Mouse (Mus musculus) thymus, adult 2 months (tissue): ENCODE measurements around the gene Slc1a2. TPM values are rescaled to one million over a fixed set of nuclear protein-coding genes. Genes with fewer than 3 reads are reported as not detected.

Experiments
- DNase-seq: peaks from one replicate; pipeline ENCODE4 v3.0.0; 2021
- H3K27ac ChIP-seq: fragments of 200-500 bp; 2 replicates; pipeline ENCODE4 v1.5.1; 2012; ENCODE audit warnings: low read length, control low read depth; ENCODE audit not compliant: control insufficient read depth, insufficient read depth
- H3K27me3 ChIP-seq: fragments of 200-500 bp; 2 replicates; pipeline ENCODE4 v1.6.1; 2012; ENCODE audit warnings: mild to moderate bottlenecking, low read length, moderate library complexity, mixed read lengths; ENCODE audit not compliant: control insufficient read depth, insufficient read depth
- H3K36me3 ChIP-seq: fragments of 200-500 bp; 2 replicates; pipeline ENCODE4 v1.6.1; 2012; ENCODE audit warnings: mild to moderate bottlenecking, low read length, moderate library complexity; ENCODE audit not compliant: control insufficient read depth, insufficient read depth
- H3K4me1 ChIP-seq: fragments of 200-500 bp; replicated peaks from 2 replicates; pipeline ENCODE4 v1.6.1; 2012; ENCODE audit warnings: low read length; ENCODE audit not compliant: control insufficient read depth, insufficient read depth
- H3K4me3 ChIP-seq: fragments of 200-500 bp; 2 replicates; pipeline ENCODE4 v1.5.1; 2012; ENCODE audit warnings: mild to moderate bottlenecking, low read length, control low read depth, moderate library complexity; ENCODE audit not compliant: control insufficient read depth, insufficient read depth
- CTCF ChIP-seq: fragments of 200-500 bp; IDR thresholded peaks from 2 replicates; pipeline ENCODE4 v1.5.1; 2012; ENCODE audit warnings: mild to moderate bottlenecking, control low read depth, low read length, moderate library complexity, borderline replicate concordance; ENCODE audit not compliant: control insufficient read depth, poor library complexity, insufficient read depth; ENCODE audit errors: extremely low read depth
- POLR2A ChIP-seq: fragments of 200-500 bp; IDR thresholded peaks from 2 replicates; pipeline ENCODE4 v1.6.1; 2012; ENCODE audit warnings: mild to moderate bottlenecking, low read length, control low read depth, moderate library complexity; ENCODE audit not compliant: control insufficient read depth, poor library complexity, insufficient read depth; ENCODE audit errors: extremely low read depth
- WGBS: fragments of 180-500 bp; shearing (Covaris S2); methylation state at CpG from one replicate; pipeline ENCODE4 v1.1.7; 2018; 5-methylcytosine and 5-hydroxymethylcytosine counted together
- polyA plus RNA-seq: library from polyadenylated mRNA; depleted of rRNA; stranded (reverse); fragments of >200 nt; gene quantifications from 2 replicates; pipeline ENCODE4 v1.2.3, GENCODE M21; 2012

The Slc1a2 gene
- polyA plus RNA-seq, 1 experiment, result 1.5 TPM

GRCm38 (mm10) chr2:102760284-102761072 lies 102.0 kb downstream of the Slc1a2 start:
- Histone ChIP-seq H3K4me1 (0 out of 2 replicates have a peak, but pooled peaks cover 2% of the 10 kb centered on the region), H3K27me3 (no peaks in the 10 kb centered on the region), H3K4me3 (no peak overlapping the region), H3K36me3 (no peaks in the 10 kb centered on the region), H3K27ac (no peak overlapping the region)
- TF ChIP-seq CTCF (no peak), POLR2A (no peak)
- DNase-seq, result no peak
- WGBS, result 74% methylated on average over 5 of the region's 5 CpGs

- DNase-seq, result no peak
- Histone ChIP-seq H3K4me1 (0 out of 2 replicates have a peak, but pooled peaks cover 2% of the 10 kb centered on the region), H3K36me3 (no peaks in the 10 kb centered on the region), H3K4me3 (no peak overlapping the region), H3K27ac (no peak overlapping the region), H3K27me3 (no peaks in the 10 kb centered on the region)
- 97% methylated on average over 3 of the region's 3 CpGs for WGBS
- TF ChIP-seq CTCF (no peak), POLR2A (no peak)
These were observed 104.7 kb downstream of the Slc1a2 start for GRCm38 (mm10) chr2:102763176-102763575.

- DNase-seq, result no peak
- Histone ChIP-seq H3K4me1 (0 out of 2 replicates have a peak, but pooled peaks cover 2% of the 10 kb centered on the region), H3K27ac (no peak overlapping the region), H3K36me3 (no peaks in the 10 kb centered on the region), H3K4me3 (no peak overlapping the region), H3K27me3 (no peaks in the 10 kb centered on the region)
- no peak for TF ChIP-seq CTCF
- no peak for TF ChIP-seq POLR2A
- 94% methylated on average over 2 of the region's 2 CpGs for WGBS
These were observed 105.5 kb downstream of the Slc1a2 start for GRCm38 (mm10) chr2:102763991-102764390.

- TF ChIP-seq POLR2A (no peak), CTCF (no peak)
- Histone ChIP-seq H3K27ac (no peak overlapping the region), H3K27me3 (no peaks in the 10 kb centered on the region), H3K4me3 (no peak overlapping the region), H3K36me3 (no peaks in the 10 kb centered on the region), H3K4me1 (0 out of 2 replicates have a peak, but pooled peaks cover 2% of the 10 kb centered on the region)
- no peak for DNase-seq
- 88% methylated on average over 8 of the region's 8 CpGs for WGBS
These were observed 106.3 kb downstream of the Slc1a2 start for GRCm38 (mm10) chr2:102764602-102765374.

- no peak overlapping the region for H3K4me3 ChIP-seq
- no peak for TF ChIP-seq POLR2A
- TF ChIP-seq CTCF, result no peak
- H3K4me1 ChIP-seq, result no peaks in the 10 kb centered on the region
- WGBS, result 86% methylated on average over 3 of the region's 3 CpGs
- no peak overlapping the region for H3K27ac ChIP-seq
- H3K27me3 ChIP-seq, result no peaks in the 10 kb centered on the region
- no peaks in the 10 kb centered on the region for H3K36me3 ChIP-seq
- no peak for DNase-seq
These were observed 109.8 kb downstream of the Slc1a2 start for GRCm38 (mm10) chr2:102768267-102768666.

GRCm38 (mm10) chr2:102771304-102771703 lies 112.8 kb downstream of the Slc1a2 start:
- Histone ChIP-seq H3K27ac (no peak overlapping the region), H3K4me1 (no peaks in the 10 kb centered on the region), H3K36me3 (no peaks in the 10 kb centered on the region), H3K27me3 (no peaks in the 10 kb centered on the region), H3K4me3 (no peak overlapping the region)
- no peak for DNase-seq
- TF ChIP-seq CTCF, result no peak
- TF ChIP-seq POLR2A, result no peak
- 96% methylated on average over 1 of the region's 1 CpGs for WGBS
